Mouse (Mus musculus) left cerebral cortex, postnatal 25 days (tissue): ENCODE measurements at regions not wholly inside any gene's neighbourhood (a gene's known extent, or its start where the extent isn't known, plus 50 kb on each side); places are given as distances from the start of the nearest gene placed in this dataset.

Source experiments
- DNase-seq, 2 experiments: peaks; one replicate each; pipeline ENCODE4 v3.0.0; 2022; ENCODE audit warnings: low spot score in 2 of 2, mixed read lengths in 1 of 2
- intact Hi-C: fragments of 180-260 bp; cut with DNase I; formaldehyde crosslinking; loops from one replicate; pipeline ENCODE4 v1.15.1; 2025

GRCm38 (mm10) chr6:147686927-147687326, 211.3 kb downstream of the Ccdc91 start:
- DNase-seq = no peak
- intact Hi-C loops = no loop called here

- DNase-seq = no peak
- intact Hi-C loops = no loop called here
Measured at GRCm38 (mm10) chr6:147698255-147698654, 222.6 kb downstream of the Ccdc91 start.

GRCm38 (mm10) chr6:147699449-147699848, 223.8 kb downstream of the Ccdc91 start:
- intact Hi-C loops = no loop called here
- DNase-seq = no peak

GRCm38 (mm10) chr6:147700629-147701028, 225.0 kb downstream of the Ccdc91 start:
- intact Hi-C loops = no loop called here
- DNase-seq = no peak

GRCm38 (mm10) chr6:147701956-147702355, 226.3 kb downstream of the Ccdc91 start:
- no peak for DNase-seq
- intact Hi-C loops = no loop called here

GRCm38 (mm10) chr6:147704297-147704696, 228.7 kb downstream of the Ccdc91 start:
- no peak for DNase-seq
- intact Hi-C loops = no loop called here

- intact Hi-C loops = no loop called here
- no peak for DNase-seq
Measured at GRCm38 (mm10) chr6:147705936-147706335, 230.3 kb downstream of the Ccdc91 start.

- intact Hi-C loops = no loop called here
- DNase-seq = no peak
Measured at GRCm38 (mm10) chr6:147706741-147707140, 231.1 kb downstream of the Ccdc91 start.

GRCm38 (mm10) chr6:147718052-147718712, 242.6 kb downstream of the Ccdc91 start:
- DNase-seq = peak; percentile 43 to 46
- intact Hi-C loops = no loop called here

GRCm38 (mm10) chr6:147718713-147719490, 243.3 kb downstream of the Ccdc91 start:
- no peak for DNase-seq
- intact Hi-C loops = no loop called here

- no peak for DNase-seq
- intact Hi-C loops = no loop called here
Measured at GRCm38 (mm10) chr6:147719539-147719938, 243.9 kb downstream of the Ccdc91 start.

- intact Hi-C loops = no loop called here
Measured at GRCm38 (mm10) chr6:147723336-147723735, 247.7 kb downstream of the Ccdc91 start.

GRCm38 (mm10) chr6:147726987-147727386, 251.4 kb downstream of the Ccdc91 start:
- intact Hi-C loops = no loop called here
- DNase-seq = peak; percentile 14 to 61

More at GRCm38 (mm10) chr6:147723336-147723735, 247.7 kb downstream of the Ccdc91 start:
- no peak for DNase-seq

GRCm38 (mm10) chr6:147727644-147728533, 252.3 kb downstream of the Ccdc91 start:
- DNase-seq = peak; percentile 10 to 78
- intact Hi-C loops = no loop called here

GRCm38 (mm10) chr6:147729721-147730120, 254.1 kb downstream of the Ccdc91 start:
- DNase-seq = no peak
- intact Hi-C loops = no loop called here

- no peak for DNase-seq
- intact Hi-C loops = no loop called here
Measured at GRCm38 (mm10) chr6:147738621-147739325, 263.1 kb downstream of the Ccdc91 start.

GRCm38 (mm10) chr6:147741446-147741845, 265.8 kb downstream of the Ccdc91 start:
- peak; percentile 32 to 90 for DNase-seq
- intact Hi-C loops = no loop called here

- DNase-seq = peak in 1 of 2 experiments; percentile 6
- intact Hi-C loops = no loop called here
Measured at GRCm38 (mm10) chr6:147744081-147744480, 268.5 kb downstream of the Ccdc91 start.

GRCm38 (mm10) chr6:147745690-147746089, 270.1 kb downstream of the Ccdc91 start:
- no peak for DNase-seq
- intact Hi-C loops = no loop called here

GRCm38 (mm10) chr6:147747945-147748344, 272.3 kb downstream of the Ccdc91 start:
- intact Hi-C loops = no loop called here
- no peak for DNase-seq
